Mouse (Mus musculus): ENCODE results near the gene Dyrk3.

DNA sequence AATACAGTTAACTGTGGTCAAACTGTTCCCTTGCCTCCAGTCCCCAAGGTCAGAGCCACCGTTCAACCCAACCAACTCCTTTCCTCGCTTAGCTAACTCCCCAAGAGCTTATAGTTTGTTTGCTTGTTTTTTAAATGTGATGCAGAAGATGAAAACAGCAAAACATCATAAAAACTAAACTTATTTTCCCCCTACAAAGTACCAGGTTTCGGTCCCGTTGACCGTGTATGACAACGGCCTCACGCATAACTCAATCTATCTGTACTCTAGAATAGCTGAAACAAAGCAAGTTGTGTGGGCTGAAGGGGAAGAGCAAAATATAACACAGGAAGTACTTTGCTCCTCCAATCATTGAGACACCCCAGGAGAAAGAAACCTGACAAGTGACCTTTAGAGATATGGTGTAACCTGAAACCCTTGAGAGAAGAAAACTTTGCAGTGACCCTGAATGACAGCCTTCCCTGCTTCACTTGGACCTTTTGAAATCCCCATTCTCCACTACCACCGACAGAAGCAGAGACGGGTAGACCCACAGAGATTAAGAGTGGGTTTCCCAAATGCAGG, 41.9 kb downstream of the Dyrk3 start:
- TF ChIP-seq CTCF (IDR thresholded peaks at IDR 0.05; ENCODE audit: extremely low read depth, insufficient read length, insufficient replicate concordance, low read depth, low read length) = no peak
- TF ChIP-seq POLR2A (IDR thresholded peaks at IDR 0.05; ENCODE audit: low read depth, low read length) = no peak
